Mouse (Mus musculus): ENCODE measurements around the gene Flvcr2.

Flvcr2 gene

GRCm38 (mm10) chr12:85800031-85800430 is 53.7 kb downstream of the Flvcr2 start:
- peak; percentile 14 for DNase-seq

GRCm38 (mm10) chr12:85809726-85810125 is 63.4 kb downstream of the Flvcr2 start:
- no peak for DNase-seq

DNA sequence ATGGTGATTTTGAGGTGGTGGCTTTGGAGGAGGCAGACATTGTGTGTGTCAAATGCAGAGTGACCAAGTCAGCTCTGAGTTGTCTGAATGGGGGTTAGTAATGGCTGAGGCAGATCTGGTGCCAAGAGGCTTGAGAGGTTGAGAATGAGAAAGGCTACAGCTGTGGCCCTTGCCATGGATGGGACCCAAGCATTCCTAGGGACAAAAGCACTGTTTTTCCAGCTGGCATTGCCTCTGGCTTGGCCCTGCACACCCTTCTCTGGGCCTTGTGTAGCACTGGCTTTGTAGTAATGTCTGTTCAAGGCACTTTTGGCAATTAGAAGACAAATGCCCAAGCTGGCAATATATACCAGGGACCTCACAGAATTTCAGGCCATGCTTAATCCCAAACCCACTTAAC is 64.6 kb downstream of the Flvcr2 start:
- no peak for DNase-seq

DNA sequence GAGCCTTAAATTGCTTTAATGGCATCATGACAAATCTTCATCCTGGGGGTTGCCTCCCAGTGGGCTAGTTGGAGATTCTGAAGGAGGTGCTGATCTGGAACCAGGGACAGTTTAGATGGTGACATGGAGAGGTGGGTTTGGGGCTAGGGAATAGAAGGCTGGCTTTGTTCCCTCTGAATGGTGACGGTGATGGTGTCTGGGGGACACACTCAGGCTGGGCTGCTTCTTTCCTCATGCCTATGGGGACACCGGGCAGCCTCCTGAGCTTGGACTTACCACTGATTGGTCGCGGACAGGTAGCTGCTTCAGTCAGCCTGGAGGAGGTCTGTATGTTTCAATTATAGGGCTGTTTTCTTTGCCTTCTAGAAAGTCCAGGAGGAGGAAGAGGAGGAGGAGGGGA is 65.3 kb downstream of the Flvcr2 start:
- DNase-seq: no peak

DNA sequence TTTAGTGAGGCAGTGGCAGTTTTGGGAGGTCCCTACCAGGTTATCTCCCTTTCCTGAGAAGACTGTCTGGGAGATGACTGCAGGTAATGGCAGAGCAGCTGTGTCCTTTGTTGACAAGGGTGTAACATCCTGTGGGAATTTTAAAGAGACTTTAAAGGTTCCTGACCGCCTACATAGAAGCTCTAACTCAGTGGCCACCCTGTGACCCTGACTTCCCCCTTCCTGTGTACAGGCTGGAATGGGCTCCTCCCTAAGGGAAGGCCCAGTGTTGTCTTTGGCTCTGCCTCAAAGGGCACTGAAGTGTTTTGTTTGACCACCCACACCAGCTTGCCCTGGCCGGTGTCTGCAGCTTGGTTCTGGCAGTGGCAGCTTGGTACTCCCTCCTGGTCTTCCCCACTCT is 67.3 kb downstream of the Flvcr2 start:
- DNase-seq: no peak

GRCm38 (mm10) chr12:85822051-85822450 is 75.7 kb downstream of the Flvcr2 start:
- DNase-seq: no peak

GRCm38 (mm10) chr12:85824438-85825264 is 78.3 kb downstream of the Flvcr2 start, which contains the start of the genes Erg28 and Ttll5:
Gene Erg28 (minus strand): TSS chr12:85824550.
Gene Ttll5 (plus strand): TSS chr12:85824659.
- peak; percentile 98 for DNase-seq

GRCm38 (mm10) chr12:85825361-85825760 is 79.0 kb downstream of the Flvcr2 start:
- no peak for DNase-seq

DNA sequence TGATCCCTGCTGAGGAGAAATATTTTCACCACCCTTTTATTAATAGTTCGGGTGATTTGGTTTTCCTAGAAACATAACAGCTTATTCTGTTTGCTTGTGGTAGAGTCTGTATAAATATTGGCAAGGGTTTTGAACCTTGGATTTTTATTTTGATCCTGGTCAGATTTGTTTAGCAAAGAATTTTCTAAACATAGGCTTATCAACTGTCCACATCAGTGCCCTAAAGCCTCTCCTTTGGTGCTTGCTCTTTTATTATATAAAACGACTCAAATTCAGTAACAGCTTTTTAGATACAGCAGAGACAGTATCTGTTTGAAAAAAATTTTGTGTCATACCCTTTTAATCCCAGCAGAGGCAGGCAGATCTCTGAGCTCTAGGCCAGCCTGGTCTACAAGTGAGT is 79.5 kb downstream of the Flvcr2 start:
- no peak for DNase-seq

- no peak for DNase-seq
Observed at GRCm38 (mm10) chr12:85828856-85829255, 82.5 kb downstream of the Flvcr2 start.

DNA sequence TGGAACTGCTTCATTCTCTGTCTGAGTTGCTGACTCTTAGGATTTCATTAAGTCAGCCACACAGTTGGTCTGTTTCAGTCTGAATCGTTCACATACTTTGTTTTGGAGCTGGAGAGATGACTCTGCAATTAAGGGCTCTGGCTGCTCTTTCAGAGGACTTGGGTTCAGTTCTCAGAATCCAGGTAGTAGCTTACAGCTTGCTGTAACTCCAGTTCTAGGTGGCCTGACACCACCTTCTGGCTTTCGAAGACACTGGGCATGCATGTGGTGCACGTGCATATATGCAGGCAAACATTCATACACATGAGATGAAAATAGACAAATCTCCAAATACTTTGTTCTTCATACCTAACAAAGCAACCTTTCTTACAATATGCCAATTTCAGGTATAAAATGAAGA is 83.5 kb downstream of the Flvcr2 start:
- DNase-seq: no peak

DNA sequence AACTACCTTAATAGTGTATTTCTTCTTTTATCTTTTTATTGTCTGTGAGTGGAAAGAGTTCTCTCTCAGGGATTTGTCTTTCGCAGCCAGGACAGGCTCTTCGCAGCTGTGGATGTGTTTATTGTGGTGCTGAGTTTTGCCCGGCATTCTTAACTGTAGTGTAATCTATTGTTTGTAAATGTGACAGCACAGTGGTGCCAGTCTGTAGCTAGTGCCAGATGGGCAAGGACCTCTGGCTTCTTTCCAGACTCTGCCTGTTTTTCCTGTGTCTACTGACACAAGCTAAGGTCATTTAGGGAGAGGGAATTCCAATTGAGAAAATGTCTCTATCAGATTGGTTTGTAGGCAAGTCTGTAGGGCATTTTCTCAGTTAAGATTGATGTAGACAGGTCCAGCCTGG is 84.4 kb downstream of the Flvcr2 start:
- DNase-seq: no peak

DNA sequence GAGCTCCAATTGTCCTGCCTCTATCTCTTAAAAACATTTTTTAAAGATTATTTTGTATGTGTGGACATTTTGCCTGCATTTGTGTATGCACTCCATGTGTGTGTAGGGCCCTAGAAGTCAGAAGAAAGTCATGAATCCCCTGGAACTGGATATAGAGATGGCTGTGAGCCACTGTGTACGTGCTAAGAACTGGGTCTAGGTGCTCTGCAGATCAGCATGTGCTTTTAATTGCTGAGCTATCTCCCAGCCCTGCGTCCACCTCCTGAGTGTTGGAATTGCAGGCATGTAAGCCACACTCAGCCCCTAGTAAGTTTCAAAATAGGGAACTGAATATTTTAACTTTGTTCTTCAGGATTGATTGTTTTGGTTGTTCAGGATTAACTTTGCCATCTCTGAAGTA is 88.2 kb downstream of the Flvcr2 start:
- no peak for DNase-seq

GRCm38 (mm10) chr12:85837765-85838164 is 91.4 kb downstream of the Flvcr2 start:
- no peak for DNase-seq

GRCm38 (mm10) chr12:85839371-85840000 is 93.1 kb downstream of the Flvcr2 start:
- no peak for DNase-seq

DNA sequence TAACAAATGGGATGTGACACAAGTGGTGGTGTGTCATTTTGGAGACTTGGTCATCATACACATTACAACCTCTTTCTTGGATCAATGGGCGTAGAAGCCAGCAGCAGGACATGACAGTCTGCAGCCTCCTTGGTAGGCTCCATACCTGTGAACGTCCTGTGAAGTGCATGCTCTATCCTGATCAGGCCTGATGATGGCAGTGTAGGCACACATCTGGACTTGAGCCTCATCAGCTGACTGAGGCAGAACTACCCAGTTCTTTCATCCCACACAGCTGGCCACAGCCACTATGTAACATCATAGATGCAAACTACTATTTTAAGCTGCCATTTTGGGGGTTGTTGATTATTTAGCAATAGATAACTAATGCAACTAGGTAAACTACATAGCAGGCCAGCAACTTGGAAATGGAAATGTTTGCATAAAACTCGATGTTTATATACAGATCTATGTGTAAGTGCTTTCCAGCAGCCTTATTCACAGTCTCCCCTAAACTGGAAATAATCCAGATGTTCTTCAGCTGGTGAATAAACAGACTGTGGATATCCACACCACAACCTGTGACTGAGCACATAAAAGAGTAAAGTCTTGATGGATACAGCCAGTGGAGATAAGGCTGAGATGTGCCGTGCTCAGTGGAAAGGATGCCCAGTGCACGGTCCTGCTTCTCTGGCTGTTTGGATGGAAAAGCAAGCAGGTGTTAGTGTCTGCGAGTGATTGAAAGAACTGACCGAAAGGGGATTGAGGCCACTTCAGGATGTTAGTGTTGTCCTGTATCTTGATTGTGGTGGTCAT is 102.0 kb downstream of the Flvcr2 start:
- no peak for DNase-seq

DNA sequence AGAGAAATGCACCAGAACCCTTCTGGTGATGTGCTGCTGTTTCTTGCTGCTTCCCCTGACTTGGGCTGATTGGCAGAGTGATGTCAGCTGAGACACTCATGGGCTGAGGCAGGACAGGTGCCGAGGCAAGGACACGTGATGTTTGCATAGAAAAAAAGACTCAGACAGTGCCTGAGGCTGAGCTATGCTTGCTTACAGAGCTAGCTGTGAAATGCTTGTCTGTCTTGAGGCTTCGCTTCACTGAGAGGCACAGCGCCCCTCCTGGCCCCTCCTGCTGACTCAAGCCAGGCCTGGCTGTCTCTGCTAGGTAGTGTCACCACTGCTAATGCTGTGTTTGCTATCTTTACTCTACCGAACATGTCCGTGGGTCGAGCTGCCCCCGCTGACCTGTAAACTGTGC is 104.3 kb downstream of the Flvcr2 start:
- no peak for DNase-seq

GRCm38 (mm10) chr12:85853836-85854235 is 107.5 kb downstream of the Flvcr2 start:
- no peak for DNase-seq

- no peak for DNase-seq
Observed at GRCm38 (mm10) chr12:85854271-85854670, 107.9 kb downstream of the Flvcr2 start.

GRCm38 (mm10) chr12:85857300-85857699 is 111.0 kb downstream of the Flvcr2 start:
- DNase-seq: no peak

DNA sequence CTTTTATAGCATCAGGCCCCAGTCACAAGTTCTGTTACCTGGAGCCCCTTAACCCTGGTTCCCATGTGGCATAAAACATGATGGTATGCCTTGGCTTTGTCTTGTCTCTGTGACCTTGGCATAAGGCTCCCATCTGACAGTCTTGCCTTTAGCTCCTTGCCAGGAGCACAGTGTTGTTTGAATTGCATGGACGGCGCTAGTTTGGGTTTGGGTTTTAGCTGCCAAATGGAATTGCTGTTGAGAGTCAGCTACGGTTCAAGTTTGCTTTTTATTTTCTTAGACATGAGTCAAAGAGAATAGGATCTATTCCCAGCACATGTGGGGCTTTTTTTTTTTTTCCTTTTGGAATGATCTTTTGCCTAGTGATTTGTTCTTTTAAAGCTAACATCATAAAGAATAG is 112.8 kb downstream of the Flvcr2 start:
- DNase-seq: no peak

DNA sequence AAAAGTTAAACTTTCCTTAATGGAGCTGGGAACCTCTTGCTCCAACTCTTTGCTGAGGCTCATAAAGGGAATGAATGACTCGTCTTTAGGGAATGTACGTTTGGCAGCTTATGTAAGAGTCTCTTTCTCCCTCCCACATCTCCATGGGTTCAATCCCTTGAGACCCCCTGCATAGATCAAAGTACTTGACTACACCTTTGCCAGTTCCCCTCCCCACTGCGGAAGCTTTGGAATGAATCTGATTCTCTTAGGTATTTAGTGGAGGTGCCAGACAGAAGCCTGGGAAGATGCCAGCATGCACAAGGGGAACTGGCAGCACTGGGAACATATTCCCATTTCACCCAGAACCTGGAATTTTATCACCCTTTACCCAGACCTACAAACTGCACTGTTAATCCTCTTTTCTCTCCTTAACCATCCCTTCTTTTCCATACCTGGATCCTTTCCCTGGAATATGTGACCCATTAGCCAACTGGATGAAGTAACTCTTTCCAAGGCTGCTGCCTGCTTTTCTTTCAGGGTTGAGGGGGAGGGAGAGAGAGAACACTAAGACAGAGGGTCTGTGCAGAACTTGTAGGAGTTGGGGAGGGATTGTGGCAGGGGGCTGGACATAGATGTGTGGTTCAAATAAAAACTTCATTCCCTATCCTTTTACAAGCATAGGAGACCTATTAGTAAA is 113.3 kb downstream of the Flvcr2 start:
- no peak for DNase-seq

DNA sequence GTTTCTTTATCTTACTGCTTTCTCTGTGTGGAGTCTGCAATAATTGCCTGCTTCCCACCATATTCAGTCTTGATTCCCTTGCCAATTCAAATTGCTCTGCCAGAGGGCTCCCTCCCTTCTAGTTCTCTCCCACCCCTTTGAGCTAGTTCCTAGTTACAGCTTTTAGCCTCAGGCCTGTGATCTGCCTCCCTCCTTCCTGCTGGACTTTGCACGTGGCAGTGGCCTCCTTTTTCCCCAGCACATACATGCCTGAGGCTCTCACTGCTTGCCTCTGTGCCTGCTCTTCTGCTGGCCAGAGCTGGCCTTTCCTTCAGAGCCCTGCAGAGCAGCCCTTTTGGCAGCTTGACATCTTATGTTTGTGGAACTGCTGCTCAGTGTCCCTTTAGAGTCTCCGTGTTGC is 116.2 kb downstream of the Flvcr2 start:
- peak; percentile 69 for DNase-seq
